7 mouse cellular contexts compared by ENCODE assay signal in the genomic region with DNA sequence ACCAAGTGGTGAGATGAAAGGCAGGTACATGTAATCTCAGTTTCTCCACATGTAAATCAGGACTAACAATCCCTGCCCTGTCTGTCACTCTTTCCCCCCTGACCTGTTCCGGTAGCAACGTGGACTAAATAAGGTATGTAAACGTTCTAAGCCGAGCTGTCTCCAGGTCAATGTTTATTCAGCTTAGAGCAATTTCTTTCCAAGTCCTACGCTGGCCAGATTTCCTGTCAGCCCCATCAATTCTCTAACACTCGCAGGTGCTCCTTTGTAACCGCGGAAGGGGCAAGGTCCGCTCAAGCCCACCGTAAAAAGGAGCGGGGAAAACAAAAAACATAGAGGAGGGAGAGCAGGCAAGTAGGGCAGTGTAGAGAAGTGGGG. TPM values are rescaled to one million over a fixed set of nuclear protein-coding genes. Genes with fewer than 3 reads are reported as not detected.
DNase-seq lines count a peak whose midpoint lies in the region; ATAC-seq and TF ChIP-seq lines count a peak whose summit lies in the region.

No protein-coding gene starts in this region.

- no peaks in the 10 kb centered on the region for H3K36me3 ChIP-seq in lung, embryonic 14.5 days (ENCODE audit: insufficient read depth)
- no peaks in the 10 kb centered on the region for H3K36me3 ChIP-seq in kidney, postnatal 0 days (ENCODE audit: insufficient read depth, low read length)

- peak overlapping the region; percentile 98; the same call in 1 of the 2 replicates for H3K27ac ChIP-seq in lung, embryonic 14.5 days (ENCODE audit: low read depth)
- H3K27ac ChIP-seq in embryonic fibroblast, embryonic 13.5 days (ENCODE audit: insufficient read depth, low read length): no peak overlapping the region
- H3K27ac ChIP-seq in kidney, postnatal 0 days: peak overlapping the region; percentile 99; the same call in 1 of the 2 replicates

- no peaks in the 10 kb centered on the region for H3K9me3 ChIP-seq in lung, embryonic 14.5 days (ENCODE audit: low read depth, low read length)
- H3K9me3 ChIP-seq in kidney, postnatal 0 days (replicated peaks; ENCODE audit: low read length): no peaks in the 10 kb centered on the region

- 0 out of 2 replicates have a peak, but pooled peaks cover 4% of the 10 kb centered on the region for H3K4me1 ChIP-seq in lung, embryonic 14.5 days (ENCODE audit: insufficient read depth)
- peaks cover 5% of the 10 kb centered on the region for H3K4me1 ChIP-seq in embryonic fibroblast, embryonic 13.5 days (ENCODE audit: control insufficient read depth, insufficient read depth, low read length)
- peaks cover 13% of the 10 kb centered on the region for H3K4me1 ChIP-seq in kidney, postnatal 0 days (replicated peaks; ENCODE audit: insufficient read depth, low read length)

- peak overlapping the region; percentile 87 for H3K4me2 ChIP-seq in lung, embryonic 14.5 days
- peak overlapping the region; percentile 87 for H3K4me2 ChIP-seq in kidney, postnatal 0 days (ENCODE audit: low read length)

- H3K27me3 ChIP-seq in lung, embryonic 14.5 days (ENCODE audit: insufficient read depth, low read length): no peaks in the 10 kb centered on the region
- no peaks in the 10 kb centered on the region for H3K27me3 ChIP-seq in kidney, postnatal 0 days (ENCODE audit: insufficient read depth, low read length)

- ATAC-seq in lung, embryonic 14.5 days (ENCODE audit: insufficient read depth): no peak
- ATAC-seq in kidney, postnatal 0 days (replicated peaks; ENCODE audit: low FRiP score, low read depth): no peak

- WGBS in lung, embryonic 14.5 days: 1% methylated on average over 11 of the region's 11 CpGs
- under 1% methylated on average over 11 of the region's 11 CpGs for WGBS in kidney, postnatal 0 days

- TF ChIP-seq CTCF in lung, embryonic 14.5 days (IDR thresholded peaks at IDR 0.05; ENCODE audit: low read depth): no peak
- no peak for TF ChIP-seq CTCF in embryonic fibroblast, embryonic 13.5 days (IDR thresholded peaks at IDR 0.05; ENCODE audit: borderline replicate concordance, insufficient read depth, low read length)
- TF ChIP-seq CTCF in kidney, postnatal 0 days (IDR thresholded peaks at IDR 0.05; ENCODE audit: low read depth): no peak

- peak overlapping the region; percentile 85 for H3K4me3 ChIP-seq in lung, embryonic 14.5 days (ENCODE audit: low read depth, low read length)
- peak overlapping the region; percentile 54 for H3K4me3 ChIP-seq in embryonic fibroblast, embryonic 13.5 days (ENCODE audit: insufficient read depth, low read length)
- peak overlapping the region; percentile 96 for H3K4me3 ChIP-seq in kidney, postnatal 0 days (replicated peaks; ENCODE audit: low read depth, low read length)

- H3K9ac ChIP-seq in lung, embryonic 14.5 days: peak overlapping the region; percentile 93
- peak overlapping the region; percentile 97 for H3K9ac ChIP-seq in kidney, postnatal 0 days (ENCODE audit: low read depth, low read length)

- TF ChIP-seq POLR2A in embryonic fibroblast, embryonic 13.5 days (IDR thresholded peaks at IDR 0.05; ENCODE audit: low read depth, low read length): no peak

- DNase-seq in lung, embryonic 14.5 days: no peak
- DNase-seq in lung, postnatal 10 days: no peak
- DNase-seq in kidney, postnatal 0 days (ENCODE audit: low spot score): no peak
- peak; percentile 51 for DNase-seq in naive thymus-derived CD4-positive, alpha-beta T cell, adult 2 months (ENCODE audit: low read depth)
- DNase-seq in ovary, postnatal 10 days (ENCODE audit: low spot score): no peak
- DNase-seq in adrenal gland, adult 2 months: no peak

RNA-seq across cellular contexts. Expression of gene Trp53inp2, which starts 0.2 kb away (rescaled TPM):
- 15.0 and 17.8 TPM in 2 replicates for polyA plus RNA-seq in lung, embryonic 14.5 days (2014; fragmentation: Nextera tagmentation; extraction: Ambion mirVana)
- 73.2 and 77.7 TPM in 2 replicates for polyA plus RNA-seq in embryonic fibroblast, embryonic 13.5 days (2011; ENCODE audit: insufficient read length, low read depth, missing spikeins)
- 35.9 and 38.1 TPM in 2 replicates for polyA plus RNA-seq in kidney, postnatal 0 days (2015; fragmentation: Nextera tagmentation; extraction: Ambion mirVana)
- 100 to 1,000 TPM; 221 to 429 TPM for total RNA-seq in adrenal gland, adult 2 months (2021)
- 714 and 755 TPM in 2 replicates for polyA plus RNA-seq in adrenal gland, adult 2 months (2012; rRNA removed)

RNA-seq across cellular contexts. Expression of gene Pigu, which starts 23.8 kb away (rescaled TPM):
- 52.0 and 54.0 TPM in 2 replicates for polyA plus RNA-seq in lung, embryonic 14.5 days (2014; fragmentation: Nextera tagmentation; extraction: Ambion mirVana)
- 40.6 and 43.9 TPM in 2 replicates for polyA plus RNA-seq in embryonic fibroblast, embryonic 13.5 days (2011; ENCODE audit: insufficient read length, low read depth, missing spikeins)
- polyA plus RNA-seq in kidney, postnatal 0 days (2015; fragmentation: Nextera tagmentation; extraction: Ambion mirVana): 51.9 and 55.5 TPM in 2 replicates
- total RNA-seq in adrenal gland, adult 2 months (2021): 10 to 100 TPM; 41.2 to 41.5 TPM
- 19.6 TPM in 2 replicates for polyA plus RNA-seq in adrenal gland, adult 2 months (2012; rRNA removed)
